Mouse (Mus musculus): ENCODE measurements at regions not wholly inside any gene's neighbourhood (a gene's known extent, or its start where the extent isn't known, plus 50 kb on each side); places are given as distances from the start of the nearest gene placed in this dataset.

DNA sequence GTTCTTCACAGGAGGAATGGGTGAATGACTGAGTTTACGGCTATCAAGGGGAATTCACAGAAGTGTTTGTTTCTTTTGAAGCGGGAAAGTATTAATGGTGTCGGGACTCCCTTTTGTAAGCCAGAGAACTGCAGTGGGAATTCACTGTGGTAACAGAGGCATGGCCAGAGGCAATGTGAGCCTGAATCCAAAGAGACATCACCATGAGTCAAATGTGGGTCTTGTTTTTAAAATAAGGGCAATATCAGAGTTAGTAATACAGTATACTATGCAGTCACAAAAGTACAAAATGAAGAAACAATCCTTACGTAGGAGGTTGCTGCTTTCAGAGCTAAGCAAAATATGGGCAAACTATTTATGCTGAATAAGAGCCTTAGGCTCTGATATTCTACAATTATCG, 137.3 kb upstream of the Tnfaip3 start:
- TF ChIP-seq EP300 (IDR thresholded peaks at IDR 0.05; ENCODE audit: low read depth in 1 of 2, low read length in 2 of 2): no peak
- TF ChIP-seq KAT2A (conservative IDR thresholded peaks at IDR 0.05; ENCODE audit: low read depth, low read length): no peak
- no peak for TF ChIP-seq GATA1 (IDR thresholded peaks at IDR 0.05; ENCODE audit: low read depth, low read length)
